Mouse (Mus musculus) monocyte, adult 59 days (primary cell): Measurements from ENCODE around the gene Trappc10. TPM values are rescaled to one million over a fixed set of nuclear protein-coding genes. Genes with fewer than 3 reads are reported as not detected.

ENCODE experiments used
- total RNA-seq, 2 experiments: library from RNA; stranded (reverse); gene quantifications; one replicate each; pipeline ENCODE4 v1.2.4; 2023

Gene Trappc10
- total RNA-seq, result 10 to 100 TPM; 59.3 to 63.5 TPM

GRCm38 (mm10) chr10:78244438-78245224 is at the start of gene Trappc10:
TSS of gene Trappc10 (minus strand) at chr10:78244641.

DNA sequence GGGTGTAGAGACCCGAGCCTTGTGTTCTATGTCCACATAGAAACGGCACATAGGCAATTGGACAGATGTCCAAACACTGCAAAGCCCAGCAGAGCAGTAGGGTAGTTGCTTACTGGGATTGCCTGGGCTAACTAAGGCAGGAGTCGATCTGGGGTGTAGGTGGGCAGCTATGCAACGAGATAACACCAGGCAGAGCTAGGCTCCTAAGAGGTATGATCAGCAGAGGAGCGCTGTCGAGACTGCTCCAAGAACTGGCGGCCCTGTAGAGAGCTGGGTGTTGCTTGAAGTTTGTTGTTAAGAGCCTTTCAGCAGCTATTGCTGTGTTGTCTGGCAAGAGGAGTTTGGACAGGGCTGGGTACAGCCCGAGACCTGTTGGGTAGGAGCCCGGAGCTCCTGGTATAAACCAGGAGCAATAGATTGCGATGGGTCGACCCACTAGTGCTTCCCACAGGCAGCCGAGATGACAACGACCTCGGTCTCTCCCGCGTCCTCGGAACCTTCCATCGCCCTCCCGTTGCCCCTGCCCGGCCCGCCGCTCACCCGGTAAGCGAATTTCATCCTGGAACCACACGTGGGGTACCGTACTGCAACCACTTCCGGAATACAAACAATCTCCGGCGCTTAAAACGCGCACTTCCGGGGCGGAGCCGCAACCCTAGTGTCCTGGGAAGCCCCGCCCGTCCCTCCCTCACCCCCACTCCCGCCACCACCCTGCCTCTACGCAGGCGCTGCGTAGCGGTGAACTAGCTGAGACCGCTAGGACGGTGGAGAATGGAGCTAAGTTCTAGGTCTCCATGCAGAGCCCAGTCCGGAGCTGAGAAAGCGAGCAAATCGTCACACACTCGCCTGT is 59.7 kb downstream of the Trappc10 start, which contains the start of gene Pwp2:
Gene Pwp2 (minus strand): TSS at position 619 of the 850 bp plus-strand sequence.

GRCm38 (mm10) chr10:78169281-78170042 is 75.0 kb downstream of the Trappc10 start, which contains the start of gene D10Jhu81e:
TSS of gene D10Jhu81e (minus strand) at chr10:78169782.

Other genes starting within 250 kb of the Trappc10 start
- 10 to 100 TPM; 60.3 to 88.1 TPM for gene Pfkl, start 234.6 kb downstream of the Trappc10 start, total RNA-seq
- gene Dnmt3l, start 202.7 kb downstream of the Trappc10 start, total RNA-seq, result not detected
- gene Aire, start 201.0 kb downstream of the Trappc10 start, total RNA-seq, result not detected
- gene Icosl, start 175.3 kb downstream of the Trappc10 start, total RNA-seq, result 10 to 100 TPM; 46.2 to 50.6 TPM
- gene D10Jhu81e, start 74.9 kb downstream of the Trappc10 start, total RNA-seq, result 10 to 100 TPM; 27.1 to 27.9 TPM
- gene Pwp2, start 59.5 kb downstream of the Trappc10 start, total RNA-seq, result 10 to 100 TPM; 10.2 to 11.9 TPM
- 10 to 100 TPM; 35.1 to 45.0 TPM for gene Agpat3, start 107.8 kb upstream of the Trappc10 start, total RNA-seq
- gene Rrp1, start 168.4 kb upstream of the Trappc10 start, total RNA-seq, result 100 to 1,000 TPM; 175 to 190 TPM
- gene Cstb, start 181.0 kb upstream of the Trappc10 start, total RNA-seq, result 100 to 1,000 TPM; 135 to 153 TPM
- 10 to 100 TPM; 43.1 to 50.5 TPM for gene Pdxk, start 220.3 kb upstream of the Trappc10 start, total RNA-seq